Mouse (Mus musculus) CD4-positive, CD25-positive, alpha-beta regulatory T cell, adult 4 months (primary cell): Measurements from ENCODE around the gene Apobec2. TPM values are rescaled to one million over a fixed set of nuclear protein-coding genes. Genes with fewer than 3 reads are reported as not detected.
A peak's percentile ranks its signal among the peaks of the same experiment; 100 is the strongest.

Source experiments
- ATAC-seq: one replicate; pipeline ENCODE4 v1.8.0; 2017
- polyA plus RNA-seq, 2 experiments: library from polyadenylated mRNA; unstranded; fragments of 100-300 nt; shearing (Covaris generic); gene quantifications; one replicate each; pipeline ENCODE4 v1.2.1; 2017

Apobec2 gene
- polyA plus RNA-seq, 2 experiments from 2014 or later = 1.2 to 1.8 TPM

- ATAC-seq = peak; percentile 46
Measured at GRCm38 (mm10) chr17:48408526-48409291, 24.0 kb downstream of the Apobec2 start.

- ATAC-seq = no peak
Measured at GRCm38 (mm10) chr17:48407910-48408525, 24.7 kb downstream of the Apobec2 start.

- no peak for ATAC-seq
Measured at GRCm38 (mm10) chr17:48407154-48407553, 25.6 kb downstream of the Apobec2 start.

GRCm38 (mm10) chr17:48404706-48405105 is 28.0 kb downstream of the Apobec2 start:
- no peak for ATAC-seq

- peak; percentile 60 for ATAC-seq
Measured at GRCm38 (mm10) chr17:48403848-48404247, 28.9 kb downstream of the Apobec2 start.

- no peak for ATAC-seq
Measured at GRCm38 (mm10) chr17:48402751-48403150, 30.0 kb downstream of the Apobec2 start.

GRCm38 (mm10) chr17:48401710-48402109 is 31.0 kb downstream of the Apobec2 start:
- ATAC-seq = no peak

- ATAC-seq = no peak
Measured at GRCm38 (mm10) chr17:48392616-48393015, 40.1 kb downstream of the Apobec2 start.

GRCm38 (mm10) chr17:48391446-48391845 is 41.3 kb downstream of the Apobec2 start:
- ATAC-seq = no peak

GRCm38 (mm10) chr17:48389442-48389841 is 43.3 kb downstream of the Apobec2 start:
- ATAC-seq = no peak

GRCm38 (mm10) chr17:48388666-48389065 is 44.1 kb downstream of the Apobec2 start:
- ATAC-seq = no peak

- ATAC-seq = no peak
Measured at GRCm38 (mm10) chr17:48385786-48386461, 46.8 kb downstream of the Apobec2 start.

GRCm38 (mm10) chr17:48379050-48379449 is 53.7 kb downstream of the Apobec2 start:
- ATAC-seq = no peak

GRCm38 (mm10) chr17:48376102-48376501 is 56.6 kb downstream of the Apobec2 start:
- ATAC-seq = no peak

GRCm38 (mm10) chr17:48372987-48373386 is 59.7 kb downstream of the Apobec2 start:
- no peak for ATAC-seq

- ATAC-seq = no peak
Measured at GRCm38 (mm10) chr17:48371621-48372020, 61.1 kb downstream of the Apobec2 start.

Other genes starting within 250 kb of the Apobec2 start
- not detected for gene Trem1, start 200.2 kb downstream of the Apobec2 start, polyA plus RNA-seq
- not detected for gene Trem3, start 185.2 kb downstream of the Apobec2 start, polyA plus RNA-seq
- 1 to 10 TPM in 1 of 2 experiments, under 1 TPM in 1; 0.87 to 1.8 TPM for gene Treml4, start 168.6 kb downstream of the Apobec2 start, polyA plus RNA-seq
- gene Treml2, start 133.4 kb downstream of the Apobec2 start, polyA plus RNA-seq = 10 to 100 TPM; 13.2 to 16.8 TPM
- 1 to 10 TPM; 1.8 to 2.5 TPM for gene B430306N03Rik, start 116.8 kb downstream of the Apobec2 start, polyA plus RNA-seq
- gene Trem2, start 86.5 kb downstream of the Apobec2 start, polyA plus RNA-seq = not detected
- not detected for gene Treml1, start 73.0 kb downstream of the Apobec2 start, polyA plus RNA-seq
- gene Nfya, start 23.0 kb downstream of the Apobec2 start, polyA plus RNA-seq = 10 to 100 TPM; 11.3 to 13.3 TPM
- 10 to 100 TPM; 81.7 to 98.8 TPM for gene Oard1, start 22.9 kb downstream of the Apobec2 start, polyA plus RNA-seq
- not detected for gene Tspo2, start 18.6 kb upstream of the Apobec2 start, polyA plus RNA-seq
- 10 to 100 TPM; 23.7 to 26.3 TPM for gene Unc5cl, start 22.0 kb upstream of the Apobec2 start, polyA plus RNA-seq